Mouse (Mus musculus) kidney, postnatal 0 days (tissue): Measurements from ENCODE around the gene Prickle2. TPM values are rescaled to one million over a fixed set of nuclear protein-coding genes. Genes with fewer than 3 reads are reported as not detected.

Source experiments
- ATAC-seq: fragments of 200-750 bp; cut with Nextera tagmentation; replicated peaks from 2 replicates; pipeline ENCODE4 v1.8.0; 2017; ENCODE audit warnings: low read depth, moderate number of reproducible peaks, moderate TSS enrichment, moderate library complexity; ENCODE audit not compliant: low FRiP score
- DNase-seq: peaks from one replicate; pipeline ENCODE4 v3.0.0-alpha.2; 2016; ENCODE audit warnings: low spot score
- H3K27ac ChIP-seq: fragments of 300-500 bp; sonication (generic); 2 replicates; pipeline ENCODE4 v1.5.1; 2014; ENCODE audit warnings: mild to moderate bottlenecking
- H3K27me3 ChIP-seq: fragments of 300-500 bp; sonication (generic); 2 replicates; pipeline ENCODE4 v1.6.1; 2014; ENCODE audit warnings: low read length, mixed read lengths; ENCODE audit not compliant: insufficient read depth
- H3K36me3 ChIP-seq: fragments of 300-500 bp; sonication (generic); 2 replicates; pipeline ENCODE4 v1.6.1; 2014; ENCODE audit warnings: low read length, mixed read lengths; ENCODE audit not compliant: insufficient read depth
- H3K4me1 ChIP-seq: fragments of 300-500 bp; sonication (generic); replicated peaks from 2 replicates; pipeline ENCODE4 v1.6.1; 2014; ENCODE audit warnings: antibody characterized with exemption, low read length, mixed read lengths; ENCODE audit not compliant: insufficient read depth
- H3K4me2 ChIP-seq: fragments of 300-500 bp; sonication (generic); 2 replicates; pipeline ENCODE4 v1.6.1; 2014; ENCODE audit warnings: mild to moderate bottlenecking, low read length, moderate library complexity, mixed read lengths
- H3K4me3 ChIP-seq: fragments of 300-500 bp; sonication (generic); replicated peaks from 2 replicates; pipeline ENCODE4 v1.5.1; 2014; ENCODE audit warnings: low read depth, low read length
- H3K9ac ChIP-seq: fragments of 300-500 bp; sonication (generic); 2 replicates; pipeline ENCODE4 v1.6.1; 2014; ENCODE audit warnings: low read depth, low read length
- H3K9me3 ChIP-seq: fragments of 300-500 bp; sonication (generic); replicated peaks from 2 replicates; pipeline ENCODE4 v1.6.1; 2016; ENCODE audit warnings: low read length, inconsistent platforms, mixed read lengths
- CTCF ChIP-seq: IDR thresholded peaks from 2 replicates; pipeline ENCODE4 v1.5.1; 2016; ENCODE audit warnings: antibody characterized with exemption, low read depth, mild to moderate bottlenecking, moderate library complexity
- WGBS: fragments of 180-500 bp; shearing (Covaris S2); extraction: QIAGEN DNeasy Blood & Tissue Kit; methylation state at CpG from one replicate; pipeline ENCODE4 v1.1.7; 2014; 5-methylcytosine and 5-hydroxymethylcytosine counted together
- polyA plus RNA-seq: library from polyadenylated mRNA; unstranded; fragments of >200 nt; fragmentation: Nextera tagmentation; extraction: Ambion mirVana; gene quantifications from 2 replicates; pipeline ENCODE4 v1.2.1, GENCODE M21; 2015

Prickle2 gene
- polyA plus RNA-seq, 1 experiment from 2014 or later = 3.3 TPM

DNA sequence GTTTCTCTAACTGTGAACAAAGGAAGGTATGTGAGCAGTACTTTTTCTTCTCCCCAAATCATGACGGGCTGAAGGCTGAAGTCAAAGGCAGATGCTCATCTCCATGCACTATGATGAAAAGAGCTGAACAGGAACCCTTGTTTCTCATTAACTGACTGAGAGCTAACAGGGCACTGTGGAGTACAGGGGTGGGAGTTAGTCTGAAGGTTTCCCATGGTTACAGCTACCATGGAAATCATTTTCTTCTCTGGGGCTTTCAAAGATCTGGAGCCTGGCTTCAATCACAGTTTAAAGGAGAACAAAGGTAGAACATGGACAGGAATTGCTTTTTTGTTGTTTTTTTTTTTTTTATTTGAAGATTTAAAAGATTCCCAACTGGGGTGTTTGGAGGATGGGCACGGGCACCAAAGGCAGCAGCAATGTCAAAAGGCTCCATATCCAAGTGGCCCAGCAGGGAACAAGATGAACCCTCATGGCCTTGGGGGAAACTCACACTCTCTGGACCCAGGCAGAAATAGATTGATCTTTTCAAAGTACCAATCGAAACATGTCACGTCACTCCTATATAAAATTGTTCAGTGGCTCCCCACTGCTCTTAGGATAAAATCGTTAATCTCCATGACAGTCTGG, 35.3 kb downstream of the Prickle2 start:
- Histone ChIP-seq H3K27me3 (no peaks in the 10 kb centered on the region), H3K4me2 (no peak overlapping the region), H3K9me3 (no peaks in the 10 kb centered on the region), H3K4me1 (0 out of 2 replicates have a peak, but pooled peaks cover 4% of the 10 kb centered on the region), H3K4me3 (no peak overlapping the region), H3K9ac (no peak overlapping the region), H3K36me3 (no peaks in the 10 kb centered on the region), H3K27ac (no peak overlapping the region)
- 83% methylated on average over 5 of the region's 5 CpGs for WGBS
- TF ChIP-seq CTCF = no peak
- DNase-seq (no peak), ATAC-seq (no peak)

- H3K27me3 ChIP-seq = no peaks in the 10 kb centered on the region
- 88% methylated on average over 3 of the region's 3 CpGs for WGBS
- no peak overlapping the region for H3K4me3 ChIP-seq
- no peaks in the 10 kb centered on the region for H3K36me3 ChIP-seq
- no peak overlapping the region for H3K4me2 ChIP-seq
- DNase-seq = no peak
- H3K9ac ChIP-seq = no peak overlapping the region
- H3K9me3 ChIP-seq = no peaks in the 10 kb centered on the region
- no peak for ATAC-seq
- no peak overlapping the region for H3K27ac ChIP-seq
- 0 out of 2 replicates have a peak, but pooled peaks cover 4% of the 10 kb centered on the region for H3K4me1 ChIP-seq
- no peak for TF ChIP-seq CTCF
These were observed 36.3 kb downstream of the Prickle2 start for GRCm38 (mm10) chr6:92669623-92670022.

- no peak overlapping the region for H3K4me2 ChIP-seq
These were observed 38.4 kb downstream of the Prickle2 start for GRCm38 (mm10) chr6:92667544-92667943.

GRCm38 (mm10) chr6:92665530-92665989, 40.4 kb downstream of the Prickle2 start:
- WGBS = 3% methylated on average over 1 of the region's 1 CpGs
- H3K9ac ChIP-seq = no peak overlapping the region
- no peak overlapping the region for H3K4me3 ChIP-seq
- peak; percentile 85 for DNase-seq
- H3K27ac ChIP-seq = no peak overlapping the region
- no peaks in the 10 kb centered on the region for H3K9me3 ChIP-seq
- peak; percentile 86 for TF ChIP-seq CTCF
- ATAC-seq = no peak
- H3K36me3 ChIP-seq = no peaks in the 10 kb centered on the region
- no peaks in the 10 kb centered on the region for H3K27me3 ChIP-seq
- H3K4me1 ChIP-seq = 0 out of 2 replicates have a peak, but pooled peaks cover 4% of the 10 kb centered on the region
- H3K4me2 ChIP-seq = no peak overlapping the region

More at GRCm38 (mm10) chr6:92667544-92667943, 38.4 kb downstream of the Prickle2 start:
- WGBS = 79% methylated on average over 3 of the region's 3 CpGs
- no peak overlapping the region for H3K27ac ChIP-seq
- no peaks in the 10 kb centered on the region for H3K27me3 ChIP-seq
- 0 out of 2 replicates have a peak, but pooled peaks cover 4% of the 10 kb centered on the region for H3K4me1 ChIP-seq
- DNase-seq (no peak), ATAC-seq (no peak)
- H3K36me3 ChIP-seq = no peaks in the 10 kb centered on the region
- no peak for TF ChIP-seq CTCF
- H3K4me3 ChIP-seq = no peak overlapping the region
- no peak overlapping the region for H3K9ac ChIP-seq
- H3K9me3 ChIP-seq = no peaks in the 10 kb centered on the region

DNA sequence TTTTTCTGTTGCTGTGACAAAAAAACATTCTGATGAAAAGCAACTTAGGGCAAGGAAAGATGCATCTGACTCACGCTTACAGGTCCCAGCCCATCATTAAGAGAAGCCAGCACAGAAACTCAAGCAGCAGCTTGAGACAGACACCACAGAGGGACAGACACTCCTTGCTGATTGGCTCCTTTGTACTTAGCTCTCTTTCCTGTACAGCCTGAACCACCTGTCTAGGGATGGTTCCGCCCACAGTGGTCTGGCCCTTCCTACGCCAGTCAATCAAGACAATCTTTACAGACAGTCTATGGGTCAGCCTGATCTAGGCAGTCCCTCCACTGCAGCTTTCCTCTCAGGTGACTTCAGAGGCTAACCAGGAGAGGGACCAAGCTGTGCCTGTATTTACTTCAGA, 42.1 kb downstream of the Prickle2 start:
- 91% methylated on average over 3 of the region's 3 CpGs for WGBS
- H3K4me1 ChIP-seq = 0 out of 2 replicates have a peak, but pooled peaks cover 2% of the 10 kb centered on the region
- no peak overlapping the region for H3K4me3 ChIP-seq
- H3K4me2 ChIP-seq = no peak overlapping the region
- H3K36me3 ChIP-seq = no peaks in the 10 kb centered on the region
- H3K9ac ChIP-seq = no peak overlapping the region
- no peaks in the 10 kb centered on the region for H3K27me3 ChIP-seq
- TF ChIP-seq CTCF = no peak
- DNase-seq (no peak), ATAC-seq (no peak)
- H3K27ac ChIP-seq = no peak overlapping the region
- no peaks in the 10 kb centered on the region for H3K9me3 ChIP-seq

DNA sequence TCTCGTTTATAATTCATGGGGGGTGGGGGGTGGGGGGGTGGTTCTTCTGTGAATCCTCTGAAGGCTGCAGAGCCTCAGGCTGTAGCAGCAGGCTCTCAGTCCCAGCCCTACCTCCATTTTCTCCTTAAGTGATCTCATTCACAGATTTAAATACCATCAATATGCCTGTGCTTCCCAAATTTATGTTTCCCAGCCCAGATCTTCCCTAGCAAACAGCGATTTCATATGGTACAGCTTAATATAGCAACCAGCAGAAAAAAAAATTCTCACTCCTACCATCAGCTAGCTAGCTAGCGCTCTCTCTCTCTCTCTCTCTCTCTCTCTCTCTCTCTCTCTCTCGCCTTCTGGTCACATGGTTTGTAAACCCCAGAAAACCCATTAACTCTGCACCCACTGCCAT, 42.5 kb downstream of the Prickle2 start:
- no peak for TF ChIP-seq CTCF
- ATAC-seq = no peak
- WGBS = 60% methylated on average over 4 of the region's 4 CpGs

More for the DNA sequence above, 42.5 kb downstream of the Prickle2 start:
- H3K9ac ChIP-seq = no peak overlapping the region
- H3K27ac ChIP-seq = no peak overlapping the region
- no peaks in the 10 kb centered on the region for H3K4me1 ChIP-seq
- no peak for DNase-seq
- H3K4me2 ChIP-seq = no peak overlapping the region
- H3K9me3 ChIP-seq = no peaks in the 10 kb centered on the region
- no peaks in the 10 kb centered on the region for H3K36me3 ChIP-seq
- no peak overlapping the region for H3K4me3 ChIP-seq
- H3K27me3 ChIP-seq = no peaks in the 10 kb centered on the region
